Mouse (Mus musculus) MEL (cell line): ENCODE results near the gene Capn9. TPM values are rescaled to one million over a fixed set of nuclear protein-coding genes. Genes with fewer than 3 reads are reported as not detected.
A peak's percentile ranks its signal among the peaks of the same experiment; 100 is the strongest.

Experiments
- DNase-seq: peaks from one replicate; pipeline ENCODE4 v3.0.0; 2011; ENCODE audit warnings: low read depth, low spot score
- H3K27ac ChIP-seq: 2 replicates; pipeline ENCODE4 v1.5.1; 2012; ENCODE audit warnings: low read depth, mild to moderate bottlenecking, control low read depth, low read length, moderate library complexity; ENCODE audit not compliant: control insufficient read depth
- H3K27me3 ChIP-seq, 2 experiments: fragments of 150-350 bp in 1 of 2; sonication (generic) in 1 of 2; 2 replicates each; pipeline ENCODE4 v1.6.1; 2012; ENCODE audit warnings: low read length in 2 of 2, mild to moderate bottlenecking in 2 of 2, improper control_type of control experiment in 1 of 2, moderate library complexity in 1 of 2; ENCODE audit not compliant: insufficient read depth in 2 of 2, control insufficient read depth in 1 of 2
- H3K36me3 ChIP-seq, 2 experiments: 2 replicates each; pipeline ENCODE4 v1.6.1; 2012 to 2014; ENCODE audit warnings: low read length in 2 of 2, improper control_type of control experiment in 1 of 2, inconsistent platforms in 1 of 2, mild to moderate bottlenecking in 1 of 2; ENCODE audit not compliant: insufficient read depth in 2 of 2, control insufficient read depth in 1 of 2
- H3K4me1 ChIP-seq, 2 experiments: fragments of 150-350 bp in 1 of 2; sonication (generic) in 1 of 2; 2 replicates each; pipeline ENCODE4 v1.6.1; 2012; ENCODE audit warnings: low read length in 2 of 2, improper control_type of control experiment in 1 of 2, mild to moderate bottlenecking in 1 of 2; ENCODE audit not compliant: insufficient read depth in 2 of 2, control insufficient read depth in 1 of 2
- H3K4me3 ChIP-seq, 2 experiments: fragments of 150-350 bp in 1 of 2; sonication (generic) in 1 of 2; 2 replicates each; pipeline ENCODE4 v1.5.1; 2012; ENCODE audit warnings: low read depth in 2 of 2, low read length in 2 of 2, mild to moderate bottlenecking in 2 of 2, moderate library complexity in 2 of 2, control low read depth in 1 of 2, improper control_type of control experiment in 1 of 2; ENCODE audit not compliant: control insufficient read depth in 1 of 2, insufficient read depth in 1 of 2
- H3K79me2 ChIP-seq: 2 replicates; pipeline ENCODE4 v1.6.1; 2012; ENCODE audit warnings: mild to moderate bottlenecking, low read length, moderate library complexity; ENCODE audit not compliant: control insufficient read depth, poor library complexity, insufficient read depth
- H3K9ac ChIP-seq: 2 replicates; pipeline ENCODE4 v1.6.1; 2012; ENCODE audit warnings: low read depth, mild to moderate bottlenecking, control low read depth, low read length, moderate library complexity; ENCODE audit not compliant: control insufficient read depth, poor library complexity, severe bottlenecking
- H3K9me3 ChIP-seq: fragments of 150-350 bp; sonication (generic); replicated peaks from 2 replicates; pipeline ENCODE4 v1.6.1; 2012; ENCODE audit warnings: mild to moderate bottlenecking, low read length, improper control_type of control experiment, moderate library complexity; ENCODE audit not compliant: insufficient read depth
- BHLHE40 ChIP-seq: IDR thresholded peaks from 2 replicates; pipeline ENCODE4 v1.6.1; 2012; ENCODE audit warnings: low read depth, mild to moderate bottlenecking, inconsistent platforms, low read length, improper control_type of control experiment, borderline replicate concordance
- E2F4 ChIP-seq: IDR thresholded peaks from 2 replicates; pipeline ENCODE4 v1.6.1; 2011; ENCODE audit warnings: low read depth, low read length, improper control_type of control experiment, borderline replicate concordance
- ELF1 ChIP-seq: IDR thresholded peaks from 2 replicates; pipeline ENCODE4 v1.6.1; 2014; ENCODE audit warnings: low read depth, mild to moderate bottlenecking, inconsistent platforms, low read length, improper control_type of control experiment, moderate library complexity
- EP300 ChIP-seq, 2 experiments: IDR thresholded peaks; 2 replicates each; pipeline ENCODE4 v1.6.1; 2011; ENCODE audit warnings: improper control_type of control experiment in 2 of 2, low read length in 2 of 2, low read depth in 1 of 2, mild to moderate bottlenecking in 1 of 2
- ETS1 ChIP-seq: IDR thresholded peaks from 2 replicates; pipeline ENCODE4 v1.6.1; 2012; ENCODE audit warnings: low read depth, mild to moderate bottlenecking, inconsistent platforms, low read length, improper control_type of control experiment, moderate library complexity
- GABPA ChIP-seq: IDR thresholded peaks from 2 replicates; pipeline ENCODE4 v1.6.1; 2012; ENCODE audit warnings: low read depth, mild to moderate bottlenecking, inconsistent platforms, low read length, improper control_type of control experiment, moderate library complexity
- GATA1 ChIP-seq: IDR thresholded peaks from 2 replicates; pipeline ENCODE4 v1.6.1; 2011; ENCODE audit warnings: low read depth, low read length, improper control_type of control experiment
- HCFC1 ChIP-seq: IDR thresholded peaks from 2 replicates; pipeline ENCODE4 v1.6.1; 2012; ENCODE audit warnings: low read depth, mild to moderate bottlenecking, inconsistent platforms, low read length, improper control_type of control experiment, moderate library complexity
- KAT2A ChIP-seq: conservative IDR thresholded peaks from 2 replicates; pipeline ENCODE4 v1.6.1; 2012; ENCODE audit warnings: low read depth, low read length, improper control_type of control experiment, inconsistent platforms
- MAFK ChIP-seq: IDR thresholded peaks from 2 replicates; pipeline ENCODE4 v1.6.1; 2011; ENCODE audit warnings: low read depth, mild to moderate bottlenecking, low read length, improper control_type of control experiment, borderline replicate concordance
- MAZ ChIP-seq: IDR thresholded peaks from 2 replicates; pipeline ENCODE4 v1.6.1; 2012; ENCODE audit warnings: low read depth, mild to moderate bottlenecking, inconsistent platforms, low read length, improper control_type of control experiment
- MXI1 ChIP-seq: IDR thresholded peaks from 2 replicates; pipeline ENCODE4 v1.6.1; 2011; ENCODE audit warnings: mild to moderate bottlenecking, low read depth, low read length, improper control_type of control experiment
- NRF1 ChIP-seq: IDR thresholded peaks from 2 replicates; pipeline ENCODE4 v1.6.1; 2014; ENCODE audit warnings: low read depth, mild to moderate bottlenecking, inconsistent platforms, low read length, improper control_type of control experiment, moderate library complexity; ENCODE audit not compliant: poor library complexity, insufficient read depth, severe bottlenecking
- POLR2A ChIP-seq, 2 experiments: IDR thresholded peaks; 2 replicates each; pipeline ENCODE4 v1.6.1; 2011 to 2012; ENCODE audit warnings: low read length in 2 of 2, mild to moderate bottlenecking in 2 of 2, control low read depth in 1 of 2, improper control_type of control experiment in 1 of 2, low read depth in 1 of 2, moderate library complexity in 1 of 2; ENCODE audit not compliant: control insufficient read depth in 1 of 2, insufficient read depth in 1 of 2, poor library complexity in 1 of 2
- POLR2AphosphoS2 ChIP-seq: IDR thresholded peaks from 2 replicates; pipeline ENCODE4 v1.6.1; 2011; ENCODE audit warnings: low read length, improper control_type of control experiment
- RAD21 ChIP-seq: IDR thresholded peaks from 2 replicates; pipeline ENCODE4 v1.6.1; 2011; ENCODE audit warnings: mild to moderate bottlenecking, low read depth, low read length, improper control_type of control experiment
- RCOR1 ChIP-seq: IDR thresholded peaks from 2 replicates; pipeline ENCODE4 v1.6.1; 2012; ENCODE audit warnings: low read depth, mild to moderate bottlenecking, inconsistent platforms, low read length, improper control_type of control experiment
- SIN3A ChIP-seq: IDR thresholded peaks from 2 replicates; pipeline ENCODE4 v1.6.1; 2012; ENCODE audit warnings: low read length, improper control_type of control experiment, inconsistent platforms
- SMC3 ChIP-seq: IDR thresholded peaks from 2 replicates; pipeline ENCODE4 v1.6.1; 2011; ENCODE audit warnings: low read depth, low read length, improper control_type of control experiment
- TAL1 ChIP-seq: IDR thresholded peaks from 2 replicates; pipeline ENCODE4 v1.6.1; 2012; ENCODE audit warnings: mild to moderate bottlenecking, inconsistent platforms, low read length, moderate library complexity, mixed read lengths
- TBP ChIP-seq: IDR thresholded peaks from 2 replicates; pipeline ENCODE4 v1.8.0; 2011; ENCODE audit warnings: low read depth, low read length, improper control_type of control experiment
- TCF12 ChIP-seq: IDR thresholded peaks from 2 replicates; pipeline ENCODE4 v1.6.1; 2014; ENCODE audit warnings: low read depth, mild to moderate bottlenecking, inconsistent platforms, low read length, improper control_type of control experiment, moderate library complexity
- UBTF ChIP-seq: IDR thresholded peaks from 2 replicates; pipeline ENCODE4 v1.6.1; 2012; ENCODE audit warnings: low read depth, mild to moderate bottlenecking, inconsistent platforms, low read length, improper control_type of control experiment, moderate library complexity, borderline replicate concordance; ENCODE audit not compliant: insufficient read depth
- USF1 ChIP-seq: IDR thresholded peaks from 2 replicates; pipeline ENCODE4 v1.6.1; 2014; ENCODE audit warnings: low read depth, mild to moderate bottlenecking, inconsistent platforms, low read length, improper control_type of control experiment, moderate library complexity
- ZMIZ1 ChIP-seq: IDR thresholded peaks from 2 replicates; pipeline ENCODE4 v1.6.1; 2012; ENCODE audit warnings: low read depth, mild to moderate bottlenecking, inconsistent platforms, low read length, improper control_type of control experiment, moderate library complexity
- ZNF384 ChIP-seq: IDR thresholded peaks from 2 replicates; pipeline ENCODE4 v1.6.1; 2012; ENCODE audit warnings: low read depth, mild to moderate bottlenecking, inconsistent platforms, low read length, improper control_type of control experiment
- polyA plus RNA-seq, 2 experiments: library from polyadenylated mRNA; stranded (reverse) in 1 of 2; unstranded in 1 of 2; fragments of >175 nt in 1 of 2; fragments of >200 nt in 1 of 2; gene quantifications; 2 replicates each; pipeline versions ENCODE4 v1.2.1 to v1.2.4; 2012; ENCODE audit warnings: low replicate concordance in 2 of 2, low read depth in 1 of 2; ENCODE audit not compliant: insufficient read length in 2 of 2, insufficient read depth in 1 of 2, missing spikeins in 1 of 2
- total RNA-seq: library from RNA; depleted of rRNA; stranded (reverse); fragments of 300-350 nt; gene quantifications from 2 replicates; pipeline ENCODE4 v1.2.3, GENCODE M21; 2012

Capn9 gene
- total and polyA plus RNA-seq, 3 experiments = not detected

DNA sequence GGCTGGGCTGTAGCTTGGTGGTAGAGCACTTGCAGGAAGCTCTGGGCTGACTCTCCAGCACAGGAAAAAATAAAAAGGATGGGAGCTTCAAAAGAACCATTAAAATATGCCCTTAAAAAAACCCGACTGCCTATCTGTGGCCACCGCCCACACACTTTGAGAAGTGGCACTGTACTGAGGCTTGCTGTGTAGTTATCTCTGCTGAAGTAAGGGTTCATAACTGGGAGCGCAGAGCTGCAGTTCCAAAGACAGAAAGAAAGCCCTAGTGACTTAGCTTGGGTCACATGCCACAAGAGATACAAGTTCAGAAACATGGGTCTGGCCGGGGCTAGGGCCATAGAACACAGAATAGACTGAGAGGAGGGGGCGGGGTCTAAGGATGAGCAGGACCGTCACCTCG lies 82.0 kb downstream of the Capn9 start (continued):
- TF ChIP-seq E2F4 (no peak), RCOR1 (peak; percentile 59; the same call in 1 of the 2 replicates), GATA1 (peak; percentile 66), POLR2A (IDR thresholded peaks at IDR 0.05; ENCODE audit: control insufficient read depth in 1 of 2, insufficient read depth in 1 of 2, low read depth in 1 of 2, low read length in 2 of 2, poor library complexity in 1 of 2) (no peak), MAFK (peak; percentile 39; the same call in 1 of the 2 replicates), ELF1 (no peak), MAZ (0 out of 2 replicates have a peak, but pooled peaks have one; percentile 16), TAL1 (no peak), ETS1 (peak; percentile 68), GABPA (no peak), POLR2AphosphoS2 (no peak), BHLHE40 (no peak), SMC3 (no peak), KAT2A (no peak), MXI1 (no peak; the same call in 1 of the 2 replicates), ZNF384 (peak; percentile 88)

DNA sequence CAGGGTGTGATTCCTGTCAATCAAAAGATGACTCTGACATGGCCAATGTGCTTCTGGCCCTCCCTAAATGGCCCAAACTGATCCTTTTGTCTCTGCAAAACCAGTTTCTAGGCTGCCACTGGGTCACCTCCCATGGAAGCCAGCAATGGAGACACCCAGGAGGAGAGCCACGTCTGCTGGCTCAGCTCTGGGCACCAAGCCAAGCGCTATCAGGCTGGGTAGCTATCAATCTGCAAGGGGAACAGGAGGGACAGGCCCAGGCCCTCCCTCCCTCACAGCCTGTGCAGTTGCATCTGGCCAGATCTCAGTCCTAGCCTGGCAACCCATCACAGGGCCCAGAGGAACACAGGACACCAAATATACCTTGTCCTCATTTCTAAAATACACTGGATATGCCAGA lies 82.5 kb downstream of the Capn9 start:
- H3K9me3 ChIP-seq = no peaks in the 10 kb centered on the region
- peaks cover 3% of the 10 kb centered on the region for H3K79me2 ChIP-seq
- H3K4me1 ChIP-seq = peaks cover 4 to 23% of the 10 kb centered on the region in 2 experiments
- peak; percentile 75 for TF ChIP-seq GATA1
- TF ChIP-seq UBTF = no peak
- peak; percentile 44; the same call in 1 of the 2 replicates for TF ChIP-seq MAZ
- TF ChIP-seq RAD21 = no peak
- peak; percentile 34 for TF ChIP-seq TAL1
- peak; percentile 76 for TF ChIP-seq TCF12
- TF ChIP-seq USF1 = no peak
- TF ChIP-seq HCFC1 = no peak
- peak; percentile 54 to 63; a peak in 3 of 4 replicates for TF ChIP-seq EP300 (IDR thresholded peaks at IDR 0.05; ENCODE audit: low read depth in 1 of 2, low read length in 2 of 2)
- 0 out of 2 replicates have a peak, but pooled peaks have one; percentile 9 for TF ChIP-seq ZMIZ1
- TF ChIP-seq SIN3A = peak; percentile 23; the same call in 1 of the 2 replicates
- TF ChIP-seq NRF1 = no peak
- TF ChIP-seq RCOR1 = peak; percentile 69
- TF ChIP-seq ETS1 = peak; percentile 73
- TF ChIP-seq MXI1 = peak; percentile 10
- TF ChIP-seq MAFK = peak; percentile 76
- TF ChIP-seq TBP = no peak
- peak overlapping the region; percentile 89 for H3K27ac ChIP-seq
- H3K4me3 ChIP-seq = peak overlapping the region; percentile 31 to 32
- peak overlapping the region; percentile 51 for H3K9ac ChIP-seq
- DNase-seq = peak; percentile 89
- peaks cover 0 to 22% of the 10 kb centered on the region in 2 experiments; a peak in 2 of 4 replicates for H3K36me3 ChIP-seq
- H3K27me3 ChIP-seq = no peaks in the 10 kb centered on the region
